Mouse (Mus musculus) natural killer cell, adult 2 months (primary cell): Measurements from ENCODE around the gene Itprid2.

Experiments used
- DNase-seq, 2 experiments: peaks; one replicate each; pipeline ENCODE4 v3.0.0; 2022; ENCODE audit warnings: low spot score in 2 of 2

The Itprid2 gene

GRCm38 (mm10) chr2:79713662-79714091 lies 78.5 kb downstream of the Itprid2 start:
- DNase-seq = peak in 1 of 2 experiments; percentile 13

DNA sequence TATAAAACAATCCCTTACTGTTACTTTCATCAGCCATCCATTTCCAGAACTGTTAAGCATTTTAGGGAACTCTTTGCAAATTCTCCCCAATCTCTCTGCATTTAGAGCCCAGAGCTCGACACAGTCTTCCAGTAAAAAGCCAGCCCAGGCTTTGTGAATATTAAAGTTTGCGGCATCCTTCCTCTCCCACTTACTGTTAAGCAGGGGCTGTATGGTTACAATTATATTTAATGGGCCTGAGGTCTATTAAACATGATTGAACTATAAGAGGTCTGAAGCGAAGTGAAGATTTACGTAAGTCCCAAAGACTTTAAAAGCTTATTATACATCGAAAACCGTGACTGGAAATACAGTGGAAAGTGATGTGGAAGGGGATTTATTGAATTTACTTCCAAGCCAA lies 79.6 kb downstream of the Itprid2 start:
- no peak for DNase-seq

DNA sequence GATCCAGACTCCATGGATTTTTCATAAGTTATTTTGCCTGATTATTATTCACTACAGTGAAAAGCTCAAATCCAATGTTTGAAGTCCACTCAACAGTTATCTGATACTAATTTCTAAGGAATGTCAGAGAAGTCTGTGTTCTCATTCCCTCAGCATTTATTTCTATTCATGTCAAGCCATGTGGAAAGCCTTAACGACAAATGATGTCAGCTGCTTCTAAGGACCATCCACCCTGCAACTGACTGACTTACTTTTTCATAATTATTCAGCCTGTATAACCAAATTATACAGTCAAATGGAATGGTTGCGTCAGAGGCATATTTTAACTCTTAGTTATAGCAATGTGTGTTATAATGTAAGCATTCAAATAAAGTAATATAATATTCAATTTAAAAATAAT lies 80.8 kb downstream of the Itprid2 start:
- no peak for DNase-seq

DNA sequence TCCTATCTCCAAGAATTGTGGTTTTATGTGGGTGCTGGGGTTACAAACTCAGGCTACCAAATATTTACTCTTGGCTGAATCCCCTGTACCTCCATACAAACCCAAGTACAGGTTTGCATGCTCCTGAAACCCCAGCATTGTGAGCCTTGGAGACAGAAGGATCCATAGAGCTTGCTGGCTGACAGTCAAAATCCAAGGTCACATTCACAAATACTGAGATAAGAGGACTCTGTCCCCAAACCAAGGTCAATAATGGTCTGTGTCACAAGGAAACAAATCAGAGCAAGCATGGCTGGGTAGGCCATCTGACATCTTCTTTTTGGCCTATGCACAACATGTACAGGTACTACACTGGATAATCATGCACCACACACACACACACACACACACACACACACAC lies 82.7 kb downstream of the Itprid2 start:
- no peak for DNase-seq

DNA sequence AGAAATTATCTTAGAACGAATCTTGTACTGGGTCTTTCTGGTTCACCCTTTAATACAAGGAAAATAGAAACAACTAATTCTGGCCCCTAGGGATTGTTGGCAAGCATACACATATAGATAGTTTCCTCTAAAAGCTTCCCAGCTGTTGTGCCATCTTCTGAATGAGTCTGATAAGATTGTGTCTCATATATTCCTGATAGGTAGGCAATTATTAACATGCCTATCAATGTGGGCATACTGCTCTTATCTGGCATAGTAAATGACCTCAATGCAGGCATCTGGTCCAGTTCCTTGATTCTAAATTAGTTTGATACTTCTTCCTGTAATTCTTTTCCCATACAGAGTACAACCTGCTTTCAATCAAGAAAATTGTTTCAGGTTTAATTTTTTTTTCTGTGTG lies 87.3 kb downstream of the Itprid2 start:
- DNase-seq = no peak
